Mouse (Mus musculus) embryo, embryonic 11 days (tissue): ENCODE data around the gene 2700097O09Rik.
"Not testable (repeated sequence)": the region's sequence is repeated elsewhere in the genome, so short reads cannot be mapped to it uniquely, and the experiment has no call there.

ENCODE experiments used
- DNase-seq: peaks from one replicate; pipeline ENCODE4 v3.0.0-alpha.2; 2015

2700097O09Rik gene

GRCm38 (mm10) chr12:55027088-55027487, 52.8 kb downstream of the 2700097O09Rik start:
- no peak for DNase-seq

DNA sequence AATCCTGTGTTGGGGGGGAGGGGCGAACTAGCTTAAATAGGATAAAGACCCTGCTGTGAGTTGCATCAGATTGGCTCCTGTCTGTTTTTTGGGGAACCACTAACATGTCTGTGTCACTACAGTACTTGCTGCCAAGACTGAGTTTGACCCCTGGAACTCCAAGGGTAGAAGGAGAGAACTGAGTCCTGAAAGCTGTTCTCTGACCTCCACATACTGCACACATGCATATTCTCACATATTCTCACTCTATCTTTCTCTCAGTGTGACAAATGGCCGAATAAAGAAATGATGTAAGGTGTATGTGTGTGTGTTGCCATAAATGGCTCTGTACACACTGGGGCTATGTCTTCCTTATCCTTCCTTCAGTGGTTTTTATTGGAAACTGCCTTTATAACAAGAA, 56.6 kb downstream of the 2700097O09Rik start:
- no peak for DNase-seq

DNA sequence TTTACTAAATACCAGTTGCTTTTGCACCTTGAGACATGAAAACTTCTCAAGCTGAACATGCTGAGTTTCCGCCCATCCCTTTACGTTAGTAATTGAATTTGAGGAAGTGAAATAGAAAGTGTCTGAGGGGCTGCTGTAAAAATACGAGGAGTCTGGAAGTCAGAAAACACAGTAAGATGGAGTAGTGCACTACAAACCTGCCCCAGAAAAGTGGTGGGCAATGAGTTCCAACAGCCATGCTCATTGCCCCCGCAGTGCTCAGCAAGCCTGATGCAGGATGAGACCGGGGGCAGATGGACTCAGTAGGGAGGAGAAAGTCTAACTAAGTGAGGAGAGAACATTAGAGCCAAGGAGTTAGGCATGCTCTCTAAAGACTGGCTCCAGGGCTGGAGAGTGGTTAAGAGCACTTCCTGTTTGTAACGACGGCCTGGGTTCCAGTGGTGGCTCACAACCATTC, 60.5 kb downstream of the 2700097O09Rik start:
- no peak for DNase-seq

DNA sequence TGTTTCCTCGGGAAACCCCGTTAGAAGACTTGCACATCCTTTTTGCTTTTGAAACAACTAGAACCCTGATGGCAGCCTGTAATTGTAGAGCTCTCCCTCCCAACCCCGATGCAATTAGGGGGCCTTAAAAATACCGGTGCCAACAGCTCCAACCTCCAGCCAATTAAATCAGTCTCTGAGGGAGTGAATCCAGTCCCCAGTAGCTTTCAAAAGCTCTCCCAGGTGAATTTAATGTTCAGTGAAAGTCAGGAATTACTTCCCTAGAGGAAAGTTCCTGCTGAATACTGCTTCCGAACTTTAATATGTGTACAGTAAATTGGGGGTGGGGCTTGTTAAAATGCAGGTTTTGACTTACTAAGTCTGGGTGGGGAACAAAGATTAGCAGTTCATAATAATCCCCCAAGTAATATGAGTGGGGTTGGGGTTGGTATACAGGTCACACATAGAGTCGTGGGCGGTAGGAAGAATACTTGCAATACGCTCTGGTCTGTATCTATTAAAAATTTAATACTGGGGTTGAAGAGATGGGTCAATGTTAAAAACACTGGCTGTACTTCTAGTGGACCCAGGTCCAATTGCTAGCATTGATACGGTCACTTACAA, 62.7 kb downstream of the 2700097O09Rik start:
- no peak for DNase-seq

GRCm38 (mm10) chr12:55016339-55017118, 63.4 kb downstream of the 2700097O09Rik start:
- no peak for DNase-seq

DNA sequence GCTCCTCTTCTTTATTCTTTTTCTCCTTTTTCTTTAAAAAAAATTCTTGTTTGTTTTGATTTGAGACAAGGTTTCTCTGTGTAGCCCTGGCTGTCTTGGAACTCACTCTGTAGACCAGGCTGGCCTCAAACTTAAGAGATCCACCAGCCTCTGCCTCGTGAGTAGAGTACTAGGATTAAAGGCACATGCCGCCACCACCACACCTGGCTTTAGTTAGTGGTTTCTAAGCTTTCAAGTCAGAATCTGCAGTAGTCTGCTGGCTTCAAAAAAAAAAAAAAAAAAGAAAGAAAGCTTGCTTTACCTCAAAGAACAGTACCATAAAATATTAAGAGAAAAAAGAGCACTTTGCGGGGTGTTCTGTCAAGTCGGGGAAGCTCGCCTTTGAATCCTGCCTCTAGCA, 64.5 kb downstream of the 2700097O09Rik start:
- peak; percentile 16 for DNase-seq

DNA sequence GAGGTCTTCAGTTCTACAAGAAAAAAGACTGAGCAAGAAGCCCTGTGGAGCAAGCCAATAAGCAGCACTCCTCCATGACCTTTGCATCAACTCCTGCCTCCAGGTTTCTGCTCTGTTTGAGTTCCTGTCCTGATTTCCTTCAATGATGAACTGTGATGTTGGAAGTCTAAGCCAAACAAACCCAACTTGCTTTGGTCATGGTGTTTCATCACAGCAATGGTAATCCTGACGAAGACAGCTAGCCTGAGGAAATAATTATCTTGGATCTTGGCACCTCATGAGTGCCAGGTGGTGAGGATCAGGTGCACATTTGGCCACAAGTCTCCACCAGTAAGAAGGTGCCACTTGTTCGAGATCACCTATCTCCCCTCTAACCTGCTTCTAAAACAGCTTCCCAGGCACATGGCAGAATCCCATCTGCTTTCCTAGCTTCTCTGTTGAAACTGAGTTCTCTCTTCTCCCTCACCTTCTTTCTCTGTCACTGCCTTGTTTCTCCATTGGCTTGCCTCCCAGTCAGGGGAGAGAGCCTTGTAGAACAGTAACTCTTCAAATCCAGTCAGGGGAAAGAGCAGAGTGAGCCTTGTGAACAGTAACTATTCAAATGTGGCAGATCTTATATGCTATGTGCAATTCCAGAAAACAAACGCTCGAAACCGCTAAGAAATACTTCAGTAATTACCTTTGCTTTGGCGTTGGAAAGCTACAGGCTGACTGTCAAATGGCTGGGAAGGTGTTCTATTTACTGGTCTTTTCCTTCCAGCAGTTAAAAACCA, 66.1 kb downstream of the 2700097O09Rik start, which contains the start of gene Baz1a:
Gene Baz1a, minus strand, starts transcription at position 723 of the 773 bp plus-strand sequence.
- DNase-seq, result no peak

DNA sequence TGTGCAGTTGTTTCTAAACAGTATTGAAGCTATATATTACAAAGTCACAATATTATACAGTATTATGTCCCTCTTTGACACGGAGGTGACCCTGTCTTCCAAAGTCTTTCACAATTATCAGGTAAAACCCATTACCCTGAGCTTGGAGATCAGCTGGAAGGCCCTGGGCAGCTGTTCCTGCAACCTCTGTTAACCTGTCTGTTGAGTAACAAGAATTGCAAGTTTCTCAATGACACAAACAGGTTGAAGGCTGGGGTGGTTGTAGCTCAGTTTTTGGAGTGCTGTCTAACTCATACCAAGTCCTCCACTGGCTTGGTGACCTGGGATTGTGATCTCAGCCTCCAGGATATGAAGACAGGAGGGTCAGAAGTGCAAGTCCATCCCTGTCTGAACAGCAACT, 66.9 kb downstream of the 2700097O09Rik start:
- no peak for DNase-seq

DNA sequence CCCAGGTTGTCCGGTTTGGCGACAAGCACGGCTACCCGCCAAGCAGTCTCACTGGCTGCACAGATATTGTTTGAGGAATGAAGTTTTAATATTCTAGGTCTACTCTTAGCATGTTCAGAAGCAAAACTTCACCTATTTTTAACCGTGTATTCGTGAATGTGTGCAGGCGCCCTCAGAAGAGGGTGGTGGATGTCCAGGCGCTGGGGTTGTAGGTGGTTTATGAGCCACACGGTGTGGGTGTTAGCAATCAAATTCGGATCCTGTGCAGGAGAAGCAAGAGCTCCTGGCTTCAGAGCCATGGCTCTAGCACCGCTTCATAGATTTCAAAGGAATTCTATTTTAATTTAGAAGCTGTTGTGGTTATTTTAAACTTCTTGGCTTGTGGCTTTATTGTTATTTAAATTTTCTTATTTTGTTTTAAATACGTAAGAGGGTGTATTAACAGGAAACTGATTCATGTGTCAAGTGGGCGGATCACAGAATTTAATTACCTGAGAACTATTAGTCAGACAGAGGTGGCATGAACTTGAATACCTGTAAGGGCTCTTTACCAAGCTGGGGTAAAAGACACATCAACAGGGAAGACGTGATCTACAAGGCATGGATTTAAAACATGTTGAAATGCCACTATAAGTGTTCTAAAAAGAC, 72.4 kb downstream of the 2700097O09Rik start:
- DNase-seq, result no peak

DNA sequence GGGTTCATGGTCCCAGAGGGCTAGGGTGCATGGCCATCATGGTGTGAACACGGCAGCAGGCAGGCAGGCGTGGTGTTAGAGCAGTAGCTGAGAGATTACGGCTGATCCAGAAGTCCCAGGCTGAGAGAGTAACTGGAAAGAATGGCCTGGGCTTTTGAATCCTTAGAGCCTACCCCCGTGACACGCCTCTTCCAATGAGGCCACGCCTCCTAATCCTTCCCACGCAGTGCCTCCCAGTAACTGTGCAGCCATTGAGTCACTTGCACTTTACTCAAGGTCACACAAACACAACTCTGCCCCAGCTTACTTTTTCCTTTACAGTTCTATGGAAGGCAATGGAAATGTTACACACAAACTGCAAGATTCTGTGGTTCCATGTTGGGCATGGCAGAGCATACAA, 73.8 kb downstream of the 2700097O09Rik start:
- no peak for DNase-seq

DNA sequence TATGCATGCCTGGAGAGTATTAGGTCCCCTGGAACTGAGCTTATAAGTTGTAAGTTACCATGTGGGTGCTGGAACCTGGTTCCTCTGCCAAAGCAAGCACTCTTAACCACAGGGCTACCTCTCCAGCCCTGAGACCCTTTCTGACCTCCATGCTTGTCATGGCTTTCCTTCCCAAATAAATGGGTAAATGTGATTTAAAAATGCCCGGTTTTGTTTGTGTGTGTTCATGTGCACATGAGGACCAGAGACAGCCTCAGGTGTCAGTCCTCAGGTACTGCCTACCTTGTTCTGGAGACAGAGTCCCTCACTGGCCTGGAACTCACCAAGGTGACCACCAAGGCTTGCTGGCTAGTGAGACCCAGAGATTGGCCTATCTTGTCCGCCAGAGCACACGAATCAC, 75.5 kb downstream of the 2700097O09Rik start:
- no peak for DNase-seq

DNA sequence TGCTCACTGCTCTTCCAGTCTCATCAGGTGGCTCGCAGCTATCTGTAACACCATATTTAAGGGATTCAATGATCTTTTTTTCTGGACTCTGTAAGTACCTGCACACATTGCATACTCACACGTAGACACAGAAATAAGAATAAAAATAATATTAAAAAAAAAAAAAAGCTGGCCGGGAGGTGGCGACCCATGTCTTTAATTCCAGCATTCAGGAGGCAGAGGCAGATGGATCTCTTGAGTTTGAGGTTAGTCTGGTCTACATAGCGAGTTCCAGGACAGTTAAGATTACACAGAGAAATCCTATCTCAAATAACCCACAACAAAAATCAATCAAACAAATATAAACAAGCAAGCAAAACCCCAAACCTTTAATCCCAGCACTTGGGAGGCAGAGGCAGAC, 76.1 kb downstream of the 2700097O09Rik start:
- DNase-seq, result no peak

DNA sequence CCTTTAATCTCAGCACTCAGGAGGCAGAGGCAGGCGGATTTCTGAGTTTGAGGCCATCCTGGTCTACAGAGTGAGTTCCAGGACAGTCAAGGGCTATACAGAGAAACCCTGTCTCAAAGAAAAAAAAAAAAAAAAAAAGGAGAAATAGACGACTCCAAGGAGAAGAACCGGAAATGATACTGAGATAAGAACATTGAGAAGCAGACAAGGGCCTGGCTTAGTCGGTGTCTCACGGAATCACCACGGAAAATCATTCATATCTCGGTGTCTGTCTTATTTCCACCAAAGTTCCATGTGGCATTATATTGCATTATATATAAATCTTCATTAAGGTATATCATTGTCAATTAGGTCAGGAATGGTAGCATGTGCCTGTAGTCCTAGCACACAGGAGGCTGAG, 77.4 kb downstream of the 2700097O09Rik start:
- DNase-seq, result not testable (repeated sequence)

GRCm38 (mm10) chr12:54999016-54999690, 80.8 kb downstream of the 2700097O09Rik start:
- no peak for DNase-seq

GRCm38 (mm10) chr12:54998411-54998810, 81.5 kb downstream of the 2700097O09Rik start:
- no peak for DNase-seq

DNA sequence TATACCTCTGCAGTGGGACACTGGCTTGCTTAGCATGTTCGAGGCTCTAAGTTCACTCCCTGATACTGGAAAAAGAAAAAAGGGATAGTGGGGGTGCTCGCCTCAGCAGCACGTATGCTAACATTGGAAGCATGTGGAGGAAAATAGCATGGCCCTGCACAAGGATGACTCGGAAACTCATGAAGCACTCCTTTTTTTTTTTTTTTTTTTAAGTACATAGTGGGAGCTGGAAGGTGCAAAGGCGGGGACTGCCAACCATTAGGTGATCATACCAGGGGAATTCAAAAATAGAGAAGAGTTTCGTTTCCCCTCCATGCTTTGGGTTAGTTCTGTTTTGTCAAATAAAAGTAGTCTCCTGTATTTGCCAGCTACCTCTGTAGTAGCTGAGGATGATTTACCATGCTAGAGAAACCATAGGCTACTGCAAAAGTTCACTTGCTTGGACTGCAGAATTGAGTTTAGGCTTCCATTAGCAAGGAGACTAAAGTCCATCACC, 82.9 kb downstream of the 2700097O09Rik start:
- no peak for DNase-seq

- DNase-seq, result no peak
These were observed 83.9 kb downstream of the 2700097O09Rik start for GRCm38 (mm10) chr12:54995965-54996364.
